Mouse (Mus musculus) hematopoietic stem cell, adult 5-6 weeks (primary cell): Measurements from ENCODE around the gene Dctn3. TPM values are rescaled to one million over a fixed set of nuclear protein-coding genes. Genes with fewer than 3 reads are reported as not detected.
"Not testable (repeated sequence)": the region's sequence is repeated elsewhere in the genome, so short reads cannot be mapped to it uniquely, and the experiment has no call there.

Experiments used
- ATAC-seq, 2 experiments: fragments of 125-278 bp in 1 of 2; replicated peaks in 1 of 2; 2 replicates each; pipeline ENCODE4 v1.8.0; 2016 to 2017; ENCODE audit warnings: inconsistent platforms in 2 of 2, mild to moderate bottlenecking in 2 of 2, moderate number of reproducible peaks in 2 of 2, low read depth in 1 of 2, moderate TSS enrichment in 1 of 2; ENCODE audit not compliant: low FRiP score in 2 of 2, poor library complexity in 2 of 2, severe bottlenecking in 2 of 2, insufficient read depth in 1 of 2, low TSS enrichment in 1 of 2
- total RNA-seq: library from RNA; stranded (forward); fragments of 172-1452, 232-1000 nt; gene quantifications from 2 replicates; pipeline ENCODE4 v1.2.3, GENCODE M21; 2017

The Dctn3 gene
- total RNA-seq, 1 experiment from 2014 or later: 32.8 TPM

DNA sequence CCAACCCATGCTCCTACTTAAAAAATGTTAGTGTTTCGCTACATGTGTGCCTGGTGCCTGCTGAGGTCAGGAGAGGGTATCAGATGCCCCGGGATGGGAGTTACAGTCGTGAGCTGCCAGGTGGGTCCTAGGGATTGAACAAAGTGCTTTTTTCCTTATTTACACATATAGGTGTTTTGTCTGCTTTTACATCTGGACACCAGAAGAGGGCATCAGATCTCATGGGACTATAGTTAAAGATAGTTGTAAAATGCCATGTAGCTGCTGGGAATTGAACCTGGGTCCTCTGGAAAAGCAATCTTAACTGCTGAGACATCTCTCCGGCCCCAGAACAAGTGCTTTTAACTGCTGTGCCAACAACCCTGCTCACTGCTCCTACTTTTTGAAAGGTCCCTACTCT lies 12.7 kb downstream of the Dctn3 start:
- ATAC-seq: no peak

DNA sequence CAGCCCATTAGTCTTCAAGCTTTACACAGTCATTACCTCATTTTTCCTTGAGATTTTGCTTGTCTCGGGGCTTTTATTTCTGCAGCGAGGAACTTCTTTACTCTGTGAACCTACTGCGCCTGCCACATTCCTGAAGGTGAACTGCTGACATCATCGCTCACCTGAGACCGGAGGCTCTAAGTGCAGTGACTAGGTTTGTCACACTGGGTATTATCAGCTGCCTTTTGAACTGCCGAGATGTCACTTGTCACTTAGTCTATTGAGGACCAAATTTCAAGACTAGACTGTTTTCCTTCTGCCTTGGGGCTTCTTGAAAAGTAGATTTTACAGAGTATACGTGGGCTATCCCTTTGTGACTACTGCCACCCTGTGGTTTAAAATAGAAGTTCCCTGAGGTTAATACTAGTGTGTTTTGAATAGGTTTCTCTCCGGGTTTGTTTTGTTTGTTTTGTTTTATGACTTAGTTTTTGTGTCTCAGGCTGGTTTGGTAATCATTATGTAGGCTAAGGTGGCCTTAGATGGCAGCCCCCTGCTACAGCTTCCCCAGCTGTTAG lies 14.7 kb downstream of the Dctn3 start:
- ATAC-seq: peak in 1 of 2 experiments; percentile 36; a peak in 1 of 4 replicates

DNA sequence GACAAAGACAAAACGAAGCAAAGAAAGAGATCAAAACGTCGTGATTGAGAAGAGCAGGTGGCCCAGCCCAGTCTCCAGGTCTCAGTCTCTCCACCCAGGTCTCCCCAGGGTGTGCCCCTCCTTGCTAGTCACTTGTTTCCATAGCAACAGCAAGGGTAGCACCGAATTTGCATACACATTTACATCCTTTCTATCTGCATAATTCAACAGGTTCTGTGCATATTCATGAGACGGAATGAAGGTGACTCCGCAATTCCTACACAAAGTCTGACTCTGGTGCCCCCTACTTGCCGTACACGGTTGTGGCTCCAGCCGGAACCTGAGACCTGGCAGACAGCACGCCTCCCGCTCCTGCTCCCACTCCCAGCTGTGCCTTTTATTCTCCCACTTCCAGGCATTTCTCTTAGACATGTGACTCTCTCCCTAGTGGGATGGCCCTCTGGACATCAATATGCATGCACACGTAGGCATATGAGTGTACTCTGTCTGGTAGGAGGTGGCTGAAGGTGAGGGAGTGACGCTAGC lies 15.9 kb downstream of the Dctn3 start:
- peak; percentile 82 to 84 for ATAC-seq

DNA sequence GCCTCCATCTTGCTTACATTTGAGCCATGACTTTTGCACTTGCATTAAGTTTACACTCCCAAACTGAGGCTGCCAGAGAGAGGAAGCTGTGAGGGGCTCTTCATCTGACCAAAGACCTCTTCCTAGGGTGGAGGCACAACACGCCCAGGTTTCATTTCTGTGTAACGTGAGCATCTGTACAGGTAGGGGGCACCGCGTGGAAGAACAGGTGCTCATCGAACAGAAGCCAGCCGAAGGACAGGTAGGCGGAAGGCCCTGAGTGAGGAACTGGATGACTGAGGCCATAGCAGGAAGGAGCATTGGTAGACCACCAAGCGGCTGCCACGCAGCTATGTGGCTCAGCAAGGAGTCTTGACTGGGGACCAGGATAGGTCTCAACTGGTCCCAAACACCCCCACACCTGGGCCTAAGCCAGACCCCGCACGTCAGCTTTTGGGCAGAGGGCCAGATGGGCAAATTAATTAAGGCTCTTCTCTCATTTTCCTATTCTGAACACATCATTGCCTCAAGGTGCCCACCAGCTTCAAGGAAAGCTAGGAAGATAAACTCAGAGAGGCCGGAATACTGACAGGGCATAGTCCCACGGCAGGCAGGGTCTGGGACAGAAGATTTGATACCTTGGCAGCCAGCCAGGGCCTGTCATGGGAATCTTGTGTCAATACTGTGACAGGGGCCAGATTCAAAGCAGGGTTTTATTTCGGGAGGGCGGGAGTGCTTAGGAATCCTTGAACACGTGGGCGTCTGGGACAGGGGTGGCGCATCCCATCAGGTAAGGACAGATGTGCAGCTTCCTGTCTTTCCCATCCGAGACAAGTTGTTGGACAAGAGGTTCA lies 16.8 kb downstream of the Dctn3 start:
- ATAC-seq: no peak

DNA sequence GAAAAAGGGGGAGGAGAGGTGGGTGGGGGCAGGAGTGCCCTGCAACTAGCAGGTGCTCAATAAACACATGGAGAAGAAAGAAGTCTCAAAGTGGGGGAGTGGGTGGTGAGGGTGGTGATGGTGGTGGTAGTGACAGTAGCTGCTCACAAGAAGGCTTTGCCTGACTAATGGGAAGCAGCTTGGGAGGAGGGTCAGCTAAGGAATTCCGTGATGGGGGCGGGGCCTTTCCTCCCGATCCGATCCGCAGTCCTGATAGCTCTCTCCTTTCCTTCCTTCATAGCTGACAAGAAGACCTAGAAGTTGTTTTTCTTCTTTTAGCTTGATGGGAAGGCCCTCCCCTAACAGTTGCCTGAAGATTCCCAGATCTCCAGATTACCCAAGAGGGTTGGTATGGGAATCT lies 18.3 kb downstream of the Dctn3 start:
- ATAC-seq: no peak

DNA sequence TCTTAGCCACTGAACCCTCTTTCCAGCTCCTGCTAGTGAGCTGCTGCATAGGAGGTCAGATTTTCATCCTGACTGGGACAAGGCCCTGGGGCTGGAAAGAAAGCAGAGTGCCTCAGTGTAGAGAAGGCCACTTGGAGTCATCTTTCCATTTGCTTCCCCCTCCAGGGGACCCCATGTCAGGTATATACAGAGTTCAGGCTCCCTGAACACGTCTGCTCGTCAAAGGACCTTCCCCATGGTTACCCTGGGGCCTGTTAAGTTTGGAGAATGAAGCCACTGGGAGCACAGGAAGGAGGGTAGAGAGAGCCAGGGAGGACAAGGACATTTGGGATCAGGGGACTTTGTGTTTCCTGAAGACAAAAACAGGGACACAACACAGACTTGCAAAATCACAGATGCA lies 20.7 kb downstream of the Dctn3 start:
- not testable (repeated sequence) for ATAC-seq

DNA sequence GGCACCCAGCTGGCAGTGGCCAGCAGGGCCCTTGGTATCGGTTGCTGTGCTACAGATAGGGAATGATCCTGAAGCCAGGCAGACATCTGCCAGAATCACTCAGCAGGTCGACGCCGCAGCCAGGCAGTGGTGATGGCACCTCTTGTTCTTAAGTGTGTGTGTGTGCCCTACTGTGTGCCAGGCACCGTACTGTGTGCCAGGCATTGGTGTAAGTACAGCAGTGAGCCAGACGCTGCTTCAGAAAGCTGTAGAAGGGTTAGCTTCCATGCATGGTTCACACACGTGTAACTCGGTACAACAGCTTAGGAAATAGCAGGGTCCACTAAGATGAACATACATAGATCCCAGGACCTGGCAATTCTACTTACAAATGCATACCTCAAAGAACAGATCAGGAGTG lies 22.7 kb downstream of the Dctn3 start:
- not testable (repeated sequence) for ATAC-seq

DNA sequence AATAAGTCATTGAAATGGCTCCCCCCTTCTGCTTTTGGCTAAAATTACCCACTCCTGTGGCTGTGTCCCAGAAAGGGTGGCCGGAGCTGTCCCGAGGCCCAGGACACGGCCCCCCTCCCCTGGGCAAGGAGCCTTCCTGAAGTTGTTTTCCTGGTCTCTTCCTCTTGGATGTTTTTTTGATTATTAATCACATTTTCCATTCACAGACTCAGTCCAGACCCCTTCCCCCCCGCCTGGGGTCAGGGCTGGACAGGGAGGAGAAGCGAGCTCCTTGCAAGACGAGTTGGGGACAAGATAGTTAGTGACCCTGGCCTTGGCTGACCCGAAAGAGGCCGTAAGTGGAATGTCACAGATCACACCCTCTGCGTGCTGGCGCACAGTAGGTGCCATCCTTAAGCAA lies 23.2 kb downstream of the Dctn3 start, which contains the start of gene Il11ra1:
Il11ra1 (plus strand) TSS at position 207 of the 400 bp plus-strand sequence.
- ATAC-seq: not testable (repeated sequence)

DNA sequence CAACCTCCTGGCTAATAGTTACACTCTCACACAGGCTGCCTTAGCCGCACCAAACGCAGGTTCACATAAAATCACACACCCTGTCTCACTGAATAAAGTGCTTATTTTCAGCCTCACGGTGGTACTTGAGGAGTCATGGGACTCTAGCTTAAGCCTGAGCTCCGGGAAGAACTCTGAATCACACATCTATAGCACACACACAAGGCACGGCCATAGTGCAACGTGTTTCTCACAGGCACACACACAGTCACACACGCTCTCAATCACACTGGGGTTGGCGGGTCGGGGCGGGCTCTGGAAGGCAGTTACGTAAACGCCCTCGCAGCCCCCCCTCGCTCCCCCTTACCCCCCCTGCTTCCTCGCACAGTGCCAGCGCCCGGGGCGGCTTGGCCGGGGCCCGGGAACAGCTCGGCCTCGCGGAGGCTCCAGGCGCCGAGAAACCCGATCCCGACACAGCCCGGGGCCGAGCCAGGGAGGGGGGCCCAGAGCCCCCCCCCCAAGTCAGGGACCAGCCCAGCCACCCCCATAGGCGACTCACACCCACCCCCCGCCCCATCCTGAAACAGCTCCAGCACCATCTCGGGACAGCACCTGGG lies 24.5 kb downstream of the Dctn3 start:
- not testable (repeated sequence) for ATAC-seq

DNA sequence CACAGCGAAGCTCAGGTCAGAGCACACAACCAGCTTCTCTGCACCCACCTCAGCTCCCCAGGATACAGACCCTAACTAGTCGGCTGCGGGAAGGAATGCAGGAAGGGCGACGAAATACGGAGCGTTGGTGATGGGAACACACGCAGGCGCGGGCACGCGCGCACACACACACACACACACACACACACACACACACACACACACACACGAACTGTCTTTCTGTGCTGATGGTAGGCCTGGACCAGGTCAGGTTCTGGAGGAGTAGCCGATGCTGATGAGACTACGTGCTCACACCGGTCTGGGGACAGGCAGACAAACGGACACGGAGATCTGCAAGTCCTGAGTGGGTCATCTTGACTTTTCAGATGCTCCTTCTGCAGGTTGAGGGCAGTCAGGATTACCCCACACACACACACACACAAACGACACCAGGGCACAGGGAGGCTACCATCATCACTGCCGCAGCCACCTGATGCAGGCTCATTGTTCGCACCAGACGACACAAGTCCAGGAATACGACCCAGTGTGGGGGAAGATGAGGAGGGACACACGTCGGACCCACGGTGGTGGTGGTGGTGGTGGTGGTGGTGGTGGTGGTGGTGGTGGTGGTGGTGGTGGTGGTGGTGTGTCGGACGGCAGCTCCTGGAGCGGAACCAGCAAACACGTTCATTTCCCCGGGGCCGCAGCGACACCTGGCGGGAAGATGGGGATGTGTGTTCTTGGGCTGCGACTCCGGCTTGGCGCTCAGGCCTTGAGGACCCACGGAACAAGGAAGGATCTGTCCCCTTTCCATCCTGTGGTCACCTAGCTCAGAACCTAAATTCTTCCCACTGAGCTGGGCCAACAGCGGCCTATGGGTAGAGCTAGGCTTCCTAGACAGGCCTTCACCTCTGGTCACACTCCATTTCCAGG lies 25.8 kb downstream of the Dctn3 start, which contains the start of gene Cntfr:
Cntfr (minus strand) TSS at position 160 of the 912 bp plus-strand sequence.
- not testable (repeated sequence) for ATAC-seq

DNA sequence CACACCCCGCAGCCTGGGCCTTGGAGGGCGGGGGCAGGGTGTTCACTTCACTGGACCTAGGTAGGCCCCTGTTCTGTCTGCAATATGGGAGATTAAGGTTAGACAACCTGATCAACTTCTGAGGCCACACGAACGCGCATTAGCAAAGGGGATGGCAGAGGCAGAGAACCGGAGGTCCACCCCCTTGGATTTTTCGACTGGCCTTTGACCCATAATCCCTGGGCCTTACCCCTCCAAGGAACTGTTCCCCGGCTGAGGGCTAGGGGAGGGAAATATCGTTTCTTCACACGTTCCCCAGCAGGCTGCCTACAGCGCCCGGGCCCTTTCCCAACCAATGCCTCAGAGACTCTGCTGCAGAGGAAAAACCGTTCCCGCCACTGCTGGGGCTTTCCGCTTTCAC lies 26.5 kb downstream of the Dctn3 start:
- ATAC-seq: not testable (repeated sequence)

GRCm38 (mm10) chr4:41695800-41696199 lies 27.2 kb downstream of the Dctn3 start:
- not testable (repeated sequence) for ATAC-seq

DNA sequence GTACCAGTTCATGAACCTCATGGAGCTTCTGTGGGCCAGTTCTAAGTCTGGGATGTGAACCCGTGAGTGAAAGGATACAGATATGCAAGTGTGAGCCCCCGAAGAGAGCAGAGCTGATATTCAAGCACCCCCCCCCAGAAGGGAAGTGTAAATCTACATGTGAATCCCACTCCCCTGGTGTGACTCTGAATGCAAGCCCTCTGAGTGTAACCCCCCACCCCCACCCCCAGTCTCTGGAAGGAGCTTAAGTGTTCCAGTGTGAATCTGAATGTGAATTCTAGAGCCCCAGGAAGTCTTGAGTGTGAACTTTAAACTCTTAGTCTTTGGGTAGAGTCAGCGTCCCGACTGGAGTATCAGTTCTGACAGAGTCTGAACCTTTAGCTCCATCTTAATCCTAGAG lies 29.5 kb downstream of the Dctn3 start:
- not testable (repeated sequence) for ATAC-seq

DNA sequence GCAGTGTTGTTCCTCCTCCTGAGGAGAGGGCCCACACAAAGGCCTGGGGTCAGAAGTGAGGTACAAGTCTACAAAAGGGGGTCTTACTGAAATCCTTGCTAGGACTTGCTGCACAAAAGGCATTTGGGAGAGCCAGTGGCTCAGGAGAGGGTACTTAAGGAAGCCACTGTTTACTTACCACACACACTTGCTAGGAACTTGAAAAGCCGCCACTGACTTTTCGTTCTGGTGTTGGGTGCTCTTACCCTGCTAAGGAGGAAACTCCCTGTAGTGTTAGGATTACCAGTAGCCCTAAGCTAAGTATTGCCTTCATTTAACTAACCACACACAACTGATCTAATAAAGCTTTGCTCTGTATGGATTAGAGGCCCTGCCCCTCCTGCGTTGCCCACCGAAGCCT lies 33.0 kb downstream of the Dctn3 start:
- ATAC-seq: not testable (repeated sequence)

DNA sequence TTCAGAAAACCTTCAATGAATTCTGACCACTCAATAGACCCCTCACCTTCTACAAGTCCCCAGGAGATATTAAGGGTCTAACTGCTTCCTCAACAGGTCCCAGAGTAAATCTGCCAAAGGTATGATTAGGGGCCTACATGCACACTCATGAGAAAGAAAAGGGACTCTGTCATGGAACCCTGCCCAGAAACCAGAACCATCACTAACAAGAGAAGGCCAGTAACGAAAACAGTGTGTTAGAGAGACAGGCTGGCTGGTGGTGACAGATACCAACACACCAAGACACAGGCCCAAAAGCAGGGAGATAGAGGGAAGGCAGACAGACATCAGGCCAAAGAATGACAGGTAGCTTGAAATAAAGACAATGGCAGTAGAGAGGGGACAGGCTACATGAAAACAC lies 34.4 kb downstream of the Dctn3 start:
- not testable (repeated sequence) for ATAC-seq

DNA sequence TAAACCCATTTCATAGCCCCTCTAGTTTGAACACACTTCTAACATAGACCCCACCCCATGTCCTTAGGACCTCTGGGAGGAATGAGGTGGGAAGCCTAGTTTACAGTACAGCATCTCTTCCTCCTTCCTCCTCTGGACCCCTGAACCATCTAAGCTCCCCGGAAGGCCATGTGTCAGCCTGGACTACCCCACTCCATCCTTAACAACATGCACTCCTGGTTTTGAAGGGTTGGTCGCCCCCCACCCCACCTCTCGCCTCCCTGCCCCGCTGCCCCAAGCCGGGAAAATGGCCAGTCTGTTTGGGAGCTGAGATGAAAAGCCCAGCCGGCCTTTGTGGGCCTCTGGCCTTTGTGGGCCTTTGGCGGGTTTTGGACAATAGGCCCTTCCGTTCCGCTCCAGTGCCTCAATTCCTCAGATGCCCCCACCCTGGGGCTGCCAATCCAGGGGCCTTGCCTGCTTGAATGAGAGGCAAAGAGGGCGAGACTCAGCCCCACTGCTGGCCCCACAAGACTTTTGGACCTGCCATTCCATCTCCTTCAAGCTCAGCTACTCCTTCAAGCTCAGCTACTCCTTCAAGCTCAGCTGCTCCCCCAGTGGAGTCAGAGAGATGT lies 37.0 kb downstream of the Dctn3 start:
- ATAC-seq: not testable (repeated sequence)
